Mouse (Mus musculus) embryo, embryonic 10 days (tissue): Measurements from ENCODE around the gene Kcnk4.

Source experiments
- DNase-seq: peaks from one replicate; pipeline ENCODE4 v3.0.0-alpha.2; 2015; ENCODE audit warnings: low spot score

Gene Kcnk4

DNA sequence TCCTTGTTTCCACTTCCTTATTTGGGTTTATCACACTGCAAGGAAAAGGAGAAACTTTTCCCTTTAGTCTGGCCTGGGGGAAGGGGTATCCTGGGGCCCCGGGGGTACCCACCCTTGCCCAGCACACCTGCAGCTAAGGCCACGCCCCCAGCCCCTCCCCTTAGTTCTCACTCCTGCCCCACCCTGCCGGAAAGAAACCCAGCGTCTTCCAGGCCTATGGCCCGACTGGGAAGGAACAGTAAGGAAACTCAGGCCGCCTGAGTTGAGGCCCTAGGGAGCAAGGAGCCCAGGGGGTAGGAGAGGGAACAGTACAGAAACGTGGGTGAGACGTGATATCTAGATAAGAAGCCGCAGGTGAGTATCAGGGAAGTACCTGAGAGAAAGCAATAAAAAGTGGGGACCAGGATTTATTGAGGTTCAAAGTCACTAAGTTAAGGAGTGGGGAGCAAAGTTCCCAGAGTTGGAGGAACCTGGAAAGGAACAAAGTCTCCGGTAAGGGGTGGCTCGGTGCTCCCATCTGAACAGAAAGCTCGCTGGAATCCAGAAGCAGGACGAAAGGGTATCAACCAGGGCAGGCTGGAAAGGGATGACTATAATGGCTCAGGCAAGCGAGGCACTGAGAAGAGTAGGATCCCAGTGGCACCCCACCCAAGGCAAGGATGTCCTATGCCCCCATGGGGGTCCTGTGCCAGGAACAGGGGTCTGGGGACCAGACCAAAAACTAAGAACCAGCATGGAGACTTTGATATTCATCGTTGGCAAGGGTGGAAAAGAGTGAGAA lies 34.4 kb upstream of the Kcnk4 start:
- DNase-seq, result no peak

DNA sequence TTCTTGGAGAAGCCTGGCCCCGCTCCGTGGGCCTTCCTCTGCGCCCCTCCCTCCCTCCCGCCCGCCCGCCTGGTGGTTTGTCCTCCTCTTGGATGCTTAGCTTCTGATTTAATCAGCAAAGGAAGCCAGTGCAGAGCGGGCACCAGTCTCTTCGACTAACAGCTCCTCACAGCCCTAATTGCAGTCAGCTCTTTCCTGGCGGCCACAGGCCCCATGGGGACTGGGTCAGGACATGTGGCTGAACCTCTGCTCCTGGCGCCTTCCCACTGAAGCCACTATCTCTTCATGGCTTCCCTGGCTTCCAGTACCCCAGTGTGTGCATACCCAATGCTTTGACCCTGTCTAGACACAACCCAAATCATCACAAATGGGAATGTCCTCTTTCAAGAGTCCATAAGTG lies 22.1 kb upstream of the Kcnk4 start:
- DNase-seq, result no peak

DNA sequence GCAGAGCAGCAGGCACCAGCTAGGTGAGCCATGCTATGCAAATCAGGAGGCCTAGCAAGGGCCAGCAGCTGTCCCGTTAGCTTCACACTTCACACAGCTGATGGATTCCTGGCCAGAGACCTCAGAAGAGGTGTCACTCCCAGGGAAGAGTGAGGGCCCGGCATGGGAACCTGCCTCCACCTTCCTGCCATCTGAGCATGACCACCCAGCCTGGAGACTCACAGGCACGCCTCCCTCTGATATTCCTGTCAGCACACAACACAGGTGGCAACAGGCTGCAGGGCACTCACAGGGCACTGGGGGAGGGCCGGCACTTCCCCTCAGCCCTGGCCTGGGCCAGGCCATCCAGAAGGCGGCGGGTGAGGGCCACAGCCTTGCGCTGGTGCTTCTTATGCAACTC lies 21.1 kb upstream of the Kcnk4 start:
- no peak for DNase-seq

DNA sequence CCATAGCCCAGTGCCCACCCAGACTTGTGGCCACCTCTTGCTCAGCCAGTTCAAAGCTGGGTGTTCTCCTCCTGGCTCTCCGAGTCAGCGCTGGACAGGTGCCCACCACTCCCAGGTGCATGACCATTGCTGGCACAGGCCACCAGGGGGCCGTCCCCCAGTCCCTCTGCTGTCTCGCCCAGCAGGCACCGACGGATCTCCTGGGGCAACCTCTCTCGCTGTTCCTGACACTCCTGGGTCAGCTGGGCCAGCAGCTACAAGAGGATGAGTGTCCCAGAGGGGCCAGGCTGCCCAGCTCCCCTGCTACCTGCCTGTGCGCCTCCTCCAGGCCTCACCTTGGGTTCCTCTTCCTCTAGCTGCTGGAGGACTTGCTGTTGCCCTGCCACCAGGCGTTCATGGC lies 19.7 kb upstream of the Kcnk4 start:
- no peak for DNase-seq

DNA sequence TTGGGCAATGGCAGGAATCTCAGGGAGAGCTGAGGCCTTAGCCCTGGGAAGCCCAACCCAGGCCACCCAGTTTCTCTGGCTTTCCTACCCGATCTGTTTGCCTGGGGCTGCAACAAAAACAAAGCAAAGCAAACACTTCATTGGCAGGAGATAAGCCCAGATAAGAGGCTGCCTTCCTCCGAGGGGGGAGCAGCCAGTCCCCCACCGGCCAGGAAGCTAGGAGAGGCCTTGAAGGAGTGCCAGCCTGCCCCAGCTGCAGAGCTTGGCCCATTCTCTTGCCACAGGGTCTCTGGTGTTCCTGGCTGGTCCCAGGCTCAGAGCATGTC lies 18.4 kb upstream of the Kcnk4 start:
- no peak for DNase-seq

DNA sequence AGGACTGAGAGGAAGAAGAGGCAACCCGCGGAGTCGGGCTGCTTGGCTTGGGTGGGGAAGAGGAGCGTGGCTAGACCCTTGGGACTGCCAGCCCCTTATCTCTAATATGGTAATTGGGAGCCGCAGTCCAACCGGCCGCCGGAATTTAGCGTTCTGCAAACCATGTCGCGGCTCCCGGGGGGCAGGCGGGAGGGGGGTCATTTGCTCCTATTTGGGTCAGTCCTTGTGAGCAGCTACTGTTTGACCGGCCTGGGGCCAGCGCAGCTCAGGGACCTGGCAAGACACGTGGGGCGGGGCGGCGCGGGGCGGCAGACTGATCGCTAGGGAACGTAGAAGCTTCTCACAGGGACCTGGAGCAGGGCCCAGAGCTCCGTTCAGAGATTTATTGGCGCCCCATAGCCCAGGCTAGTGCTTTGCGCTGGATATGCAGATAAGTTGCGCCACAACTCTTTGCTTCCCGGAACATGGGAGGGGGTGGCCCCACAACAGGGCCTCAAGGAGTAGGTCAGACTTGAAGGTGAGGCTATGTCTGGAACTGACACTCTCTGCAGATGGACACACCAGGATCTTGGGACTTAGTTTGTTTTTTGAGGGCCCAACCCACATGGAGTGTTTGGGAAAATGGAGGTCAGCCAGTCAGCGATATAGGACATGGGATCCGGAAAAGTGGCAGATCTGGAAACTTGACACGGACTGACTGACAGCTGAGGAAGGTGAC lies 17.8 kb upstream of the Kcnk4 start:
- DNase-seq, result peak; percentile 57

DNA sequence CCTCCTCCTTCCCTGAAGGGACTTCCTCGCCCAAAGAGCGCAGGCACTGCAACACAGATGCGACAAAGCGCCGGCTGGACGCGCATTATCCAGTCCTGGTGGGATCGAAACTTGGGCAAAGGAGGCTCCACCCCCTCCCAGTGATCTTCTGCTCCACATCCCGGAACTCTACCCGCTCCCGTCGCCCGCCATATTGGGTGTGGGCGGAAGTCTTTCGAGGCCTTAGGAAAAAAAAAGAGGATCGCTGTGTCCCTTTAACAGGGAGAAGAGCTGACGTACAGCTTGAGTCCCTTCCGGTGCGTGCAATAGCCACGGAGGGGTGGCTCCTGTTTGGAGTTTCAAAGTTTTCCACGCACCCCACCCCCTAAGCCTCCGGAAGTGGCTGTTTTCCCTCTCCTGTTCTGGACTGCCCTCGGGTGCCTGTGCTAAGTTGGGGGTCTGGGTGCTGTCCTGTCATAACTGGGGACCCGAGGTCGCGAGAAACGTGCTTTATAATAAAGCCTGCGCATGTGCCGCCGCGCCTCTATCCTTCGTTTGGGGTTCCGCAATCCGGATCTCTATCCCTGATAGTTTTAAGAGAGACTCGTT lies 17.2 kb upstream of the Kcnk4 start:
- peak; percentile 93 for DNase-seq

DNA sequence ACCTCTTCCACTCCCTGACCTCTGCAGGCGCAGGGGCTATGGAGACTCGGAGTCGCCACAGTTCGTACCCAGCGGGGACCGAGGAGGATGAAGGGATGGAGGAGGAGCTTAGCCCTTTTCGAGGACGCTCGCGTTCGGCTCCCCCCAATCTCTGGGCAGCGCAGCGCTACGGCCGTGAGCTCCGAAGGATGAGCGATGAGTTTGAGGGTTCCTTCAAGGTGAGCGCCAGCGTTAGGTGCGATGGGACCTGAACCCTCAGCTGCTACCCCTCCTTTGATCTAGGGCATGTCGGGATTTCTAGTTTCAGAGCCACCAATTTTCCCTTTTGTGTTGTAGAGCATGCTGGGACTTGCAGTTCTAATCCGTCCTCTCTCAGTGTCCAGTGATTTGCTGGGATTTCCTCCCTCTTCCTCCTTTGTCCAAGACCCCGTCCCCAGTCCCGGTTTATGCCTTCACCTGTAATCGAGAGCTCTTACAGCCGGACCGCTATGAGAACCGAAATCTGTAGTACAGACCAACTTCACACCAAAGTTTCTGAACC lies 16.4 kb upstream of the Kcnk4 start:
- peak; percentile 83 for DNase-seq

DNA sequence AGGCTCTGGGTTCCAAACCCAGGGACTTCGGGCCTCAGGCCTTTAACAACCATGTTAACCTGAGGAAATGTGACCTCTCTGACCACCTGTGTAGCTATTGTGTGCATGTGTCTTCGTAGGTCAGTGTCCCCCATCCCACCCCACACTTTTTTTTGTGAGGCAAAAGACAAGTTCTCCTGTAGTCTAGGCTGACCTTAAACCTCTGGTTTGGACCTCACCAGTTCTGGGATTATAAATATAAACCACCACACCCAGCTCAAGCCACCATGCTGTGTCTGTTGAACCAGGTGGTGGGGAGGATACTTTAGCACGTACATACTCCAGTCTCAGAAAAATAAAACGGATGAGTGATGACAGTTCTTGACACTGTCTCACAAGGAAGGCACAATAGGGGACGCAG lies 15.6 kb upstream of the Kcnk4 start:
- DNase-seq, result no peak

DNA sequence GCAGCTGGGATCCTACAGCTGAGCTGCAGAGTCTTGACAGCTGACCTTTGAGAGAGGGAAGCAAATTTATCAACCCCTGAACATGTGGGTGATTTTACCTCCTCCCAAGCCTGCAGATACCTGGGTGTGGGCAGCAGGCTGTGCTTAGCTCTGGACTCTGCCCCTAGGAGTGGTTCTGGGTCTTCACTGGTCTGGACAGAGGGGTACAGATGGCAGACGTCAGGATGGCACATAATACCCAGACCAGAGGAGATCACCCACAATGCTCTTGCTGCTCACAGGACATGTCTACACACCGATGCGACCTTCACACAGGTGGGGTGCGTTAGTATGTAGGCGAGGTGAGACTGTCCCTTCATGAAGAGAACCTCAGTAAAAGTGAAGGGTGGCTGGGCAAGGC lies 15.2 kb upstream of the Kcnk4 start:
- DNase-seq, result no peak

DNA sequence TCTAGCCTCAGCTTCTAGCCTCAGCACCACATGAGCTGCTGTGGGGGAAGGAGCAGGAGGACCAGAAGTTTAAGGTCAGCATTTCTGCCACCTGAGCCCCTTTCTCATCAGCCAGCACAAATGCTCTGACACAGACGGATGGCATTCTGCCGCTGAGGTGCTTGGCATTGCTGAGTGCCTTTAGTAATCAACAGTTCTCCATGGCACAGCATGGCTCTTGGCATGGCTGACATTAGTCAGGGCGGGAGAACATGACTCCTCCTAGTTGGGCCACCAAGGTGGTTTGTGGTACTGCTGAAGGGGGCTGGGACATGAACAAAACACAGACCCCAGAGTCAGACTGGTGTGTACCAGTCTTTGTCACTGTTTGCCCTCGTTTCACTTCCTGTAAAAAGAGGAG lies 13.9 kb upstream of the Kcnk4 start:
- DNase-seq, result no peak

DNA sequence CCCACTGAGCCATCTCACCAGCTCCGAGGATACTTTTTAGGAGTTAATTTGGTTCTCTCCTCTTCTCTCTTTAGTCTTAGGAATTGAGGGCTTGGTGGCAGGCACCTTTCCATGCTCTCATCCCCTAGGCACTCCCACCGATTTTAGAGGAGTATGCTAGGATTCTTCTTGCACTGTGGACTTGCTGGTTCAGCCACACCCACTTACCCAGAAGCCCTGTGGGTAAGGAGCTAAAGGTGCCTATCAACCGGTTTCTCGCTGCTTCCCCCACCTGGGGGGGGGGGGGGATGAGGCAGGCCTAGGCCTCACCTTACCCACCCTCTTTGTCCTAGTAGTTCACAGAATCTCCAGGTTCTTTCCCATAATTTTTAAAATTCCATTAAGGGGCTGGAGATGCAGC lies 13.4 kb upstream of the Kcnk4 start:
- DNase-seq, result no peak

DNA sequence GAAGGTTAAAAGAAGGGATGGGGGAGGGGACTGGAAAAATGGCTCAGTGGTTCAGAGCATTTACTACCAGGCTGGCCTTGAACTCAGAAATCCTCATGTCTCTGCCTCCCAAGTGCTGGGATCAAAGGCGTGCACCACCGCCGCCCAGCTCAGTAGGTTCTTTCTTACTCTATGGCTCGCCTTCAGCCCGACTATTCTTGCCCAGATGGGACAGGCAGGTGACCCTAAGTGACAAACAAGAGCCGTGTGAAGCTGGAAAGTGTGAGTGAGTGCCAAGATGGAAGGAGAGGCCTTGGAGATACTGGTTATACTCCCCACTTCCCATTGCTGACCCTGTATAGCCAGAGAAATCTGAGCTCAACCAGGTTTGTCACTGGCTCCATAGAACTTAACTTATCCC lies 9.4 kb upstream of the Kcnk4 start:
- no peak for DNase-seq

DNA sequence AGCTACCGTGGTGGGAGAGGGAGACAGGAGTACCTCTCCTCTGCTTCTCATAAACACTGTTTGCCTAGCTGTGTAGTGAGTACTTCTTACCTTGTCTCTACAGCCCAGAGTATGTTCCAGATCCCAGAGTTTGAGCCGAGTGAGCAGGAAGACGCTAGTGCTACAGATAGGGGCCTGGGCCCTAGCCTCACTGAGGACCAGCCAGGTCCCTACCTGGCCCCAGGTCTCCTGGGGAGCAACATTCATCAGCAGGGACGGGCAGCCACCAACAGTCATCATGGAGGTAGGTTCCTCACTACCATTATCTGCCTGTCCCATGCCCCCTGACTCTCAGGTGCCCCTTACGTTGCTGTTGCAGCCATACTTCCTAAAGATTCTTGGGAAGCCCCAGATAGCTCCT lies 8.4 kb upstream of the Kcnk4 start:
- no peak for DNase-seq

DNA sequence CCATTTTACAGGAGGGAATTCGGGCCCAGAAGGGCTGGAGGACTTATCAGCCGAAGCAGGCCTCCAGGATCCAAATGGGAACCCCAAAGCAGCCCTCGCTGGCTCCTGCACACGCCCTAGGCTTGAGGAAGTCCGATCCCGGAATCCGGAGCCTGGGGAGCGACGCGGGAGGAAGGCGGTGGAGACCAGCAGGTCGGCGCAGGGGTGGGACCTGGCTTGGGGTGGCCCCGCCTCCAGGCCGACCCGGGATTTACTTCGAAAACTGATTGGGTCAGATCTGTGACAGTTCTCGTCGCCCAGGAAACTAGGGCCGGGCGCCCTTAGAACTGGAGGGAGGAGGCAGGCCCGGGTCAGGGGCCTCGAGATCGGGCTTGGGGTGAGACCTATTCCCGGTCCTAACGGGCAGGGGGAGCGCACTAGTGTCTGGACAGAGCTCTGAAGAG lies 8.0 kb upstream of the Kcnk4 start, which contains the start of gene Gpr137:
Gene Gpr137, minus strand, starts transcription at position 232 of the 443 bp plus-strand sequence.
- DNase-seq, result peak; percentile 95

DNA sequence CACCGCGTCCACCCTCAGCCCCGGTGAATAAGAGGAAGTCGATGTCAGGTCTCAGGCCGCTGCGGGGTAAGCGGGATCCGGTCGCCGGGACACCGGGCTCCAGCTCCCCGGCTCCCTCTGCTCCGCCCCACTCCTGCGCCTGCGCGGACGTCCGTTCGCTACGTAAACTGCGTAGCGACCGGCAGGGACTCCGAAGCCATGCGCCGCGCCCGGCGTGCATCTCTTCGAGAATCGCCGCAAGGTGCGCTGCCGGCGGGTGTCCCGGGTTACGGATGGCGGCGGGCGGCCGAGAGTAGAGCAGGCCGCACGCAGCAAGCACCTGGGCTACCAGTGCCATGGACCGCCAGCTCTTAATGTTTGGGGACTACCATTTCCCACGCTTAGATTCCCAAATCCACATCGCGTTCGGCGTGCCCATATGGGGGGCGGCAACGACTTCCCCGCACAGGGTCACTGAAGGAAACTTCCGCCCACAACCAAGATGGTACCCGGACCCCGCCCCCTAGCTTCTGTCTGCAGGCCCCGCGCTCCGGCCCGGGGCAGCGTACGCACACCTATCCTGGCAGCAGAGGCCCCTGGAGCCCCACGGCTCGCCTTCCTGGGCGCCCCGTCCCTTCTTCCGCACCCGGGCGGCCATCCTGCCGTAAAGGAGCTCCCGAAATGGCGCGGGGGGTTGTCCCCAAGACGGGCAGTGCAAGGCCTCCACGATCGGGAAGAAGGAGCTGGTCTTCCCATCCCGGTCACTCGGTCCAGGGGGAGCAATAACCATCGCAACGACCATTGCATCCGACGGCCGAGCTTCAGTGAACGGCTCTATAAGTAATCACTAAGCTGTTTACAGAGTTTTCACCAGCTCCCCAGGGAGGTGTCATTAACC lies 7.3 kb upstream of the Kcnk4 start, which contains the start of gene Bad:
Gene Bad, plus strand, starts transcription at position 490 of the 877 bp plus-strand sequence.
- DNase-seq, result peak; percentile 97

DNA sequence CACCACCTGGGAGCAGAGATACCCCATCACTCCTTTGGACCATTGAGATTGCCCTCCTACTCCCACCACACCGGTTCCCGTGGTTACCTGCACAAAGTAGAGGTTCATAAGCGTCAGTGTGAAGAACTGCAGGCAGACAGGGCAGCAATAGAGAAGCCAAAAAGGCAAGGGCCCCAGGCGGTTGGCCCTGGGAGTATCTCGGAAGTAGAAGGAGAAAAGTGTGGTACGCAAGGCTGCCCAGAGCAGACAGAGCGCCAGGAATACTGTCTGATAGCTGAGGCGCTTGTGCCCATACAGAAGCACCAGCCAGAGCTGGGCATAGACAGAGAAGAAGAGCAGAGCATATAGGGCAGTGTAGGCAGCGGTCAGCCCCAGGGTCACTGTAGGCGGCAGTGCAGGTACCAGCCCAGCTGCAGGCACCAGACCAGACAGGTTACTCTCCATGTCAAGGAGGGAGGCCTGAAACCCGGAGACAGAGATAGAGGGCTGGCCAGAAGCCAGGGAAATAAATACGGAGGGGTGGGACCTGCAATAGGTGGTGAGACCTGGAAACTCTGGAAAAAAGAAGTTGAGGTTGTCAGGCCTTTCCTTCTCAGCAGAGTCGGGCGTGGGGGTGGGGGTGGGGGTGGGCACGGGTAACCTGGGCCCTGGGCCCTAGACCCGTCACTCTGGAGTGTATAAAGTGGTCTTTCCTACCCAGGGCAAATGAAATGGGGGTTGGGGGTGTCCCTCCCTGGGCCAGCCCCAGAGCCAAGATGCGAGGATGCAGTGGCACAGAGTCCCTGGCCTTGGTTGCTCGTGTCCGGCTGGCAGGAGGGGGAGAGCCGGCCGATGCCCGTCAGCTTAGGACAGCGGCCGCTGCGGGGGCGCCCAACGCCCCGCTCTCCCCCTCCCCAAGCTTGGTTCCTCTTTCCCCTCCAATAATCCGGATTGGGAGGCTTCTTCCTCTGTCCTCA lies 6.4 kb upstream of the Kcnk4 start:
- no peak for DNase-seq

DNA sequence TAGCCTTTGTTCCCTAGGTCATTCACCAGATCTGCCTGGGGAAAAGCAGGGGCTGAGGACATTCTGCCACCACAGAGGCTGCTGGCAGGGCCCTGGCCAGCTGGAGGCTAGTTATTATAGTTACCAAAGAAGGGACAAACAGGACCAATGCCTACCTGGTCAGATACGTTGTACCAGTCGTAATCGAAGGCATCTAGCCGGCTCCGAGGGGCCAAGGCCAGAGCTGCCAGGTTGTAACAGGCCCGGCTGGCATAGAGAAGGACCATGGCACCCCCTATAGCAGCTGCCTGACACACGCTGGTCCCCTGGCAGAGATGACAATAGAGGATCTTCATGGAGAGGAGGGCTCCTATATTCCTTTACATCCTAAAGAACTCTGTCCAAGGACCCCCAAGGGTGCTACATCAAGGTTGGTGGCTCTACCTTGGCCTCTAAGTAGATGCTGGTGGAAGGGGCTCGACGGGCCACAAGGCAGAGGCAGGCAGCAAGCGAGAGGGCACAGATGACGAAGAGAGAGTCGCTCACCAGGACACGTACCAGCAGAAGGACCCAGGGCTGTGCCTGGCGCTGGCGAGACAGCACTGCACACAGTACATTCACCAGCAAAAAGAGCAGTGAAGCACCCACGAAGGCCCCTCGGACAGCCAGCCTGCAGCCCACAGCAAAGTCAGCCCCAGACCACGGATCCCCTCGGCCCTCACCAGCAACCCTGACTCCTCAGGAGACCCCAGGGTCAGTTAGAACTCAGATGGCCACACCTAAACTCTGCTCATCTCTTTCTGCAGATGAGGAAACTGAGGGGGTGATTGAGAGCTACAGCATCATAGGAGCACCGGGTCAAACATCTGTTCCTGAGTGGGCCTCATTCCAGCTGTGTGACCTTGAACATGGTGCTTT lies 5.0 kb upstream of the Kcnk4 start:
- no peak for DNase-seq

DNA sequence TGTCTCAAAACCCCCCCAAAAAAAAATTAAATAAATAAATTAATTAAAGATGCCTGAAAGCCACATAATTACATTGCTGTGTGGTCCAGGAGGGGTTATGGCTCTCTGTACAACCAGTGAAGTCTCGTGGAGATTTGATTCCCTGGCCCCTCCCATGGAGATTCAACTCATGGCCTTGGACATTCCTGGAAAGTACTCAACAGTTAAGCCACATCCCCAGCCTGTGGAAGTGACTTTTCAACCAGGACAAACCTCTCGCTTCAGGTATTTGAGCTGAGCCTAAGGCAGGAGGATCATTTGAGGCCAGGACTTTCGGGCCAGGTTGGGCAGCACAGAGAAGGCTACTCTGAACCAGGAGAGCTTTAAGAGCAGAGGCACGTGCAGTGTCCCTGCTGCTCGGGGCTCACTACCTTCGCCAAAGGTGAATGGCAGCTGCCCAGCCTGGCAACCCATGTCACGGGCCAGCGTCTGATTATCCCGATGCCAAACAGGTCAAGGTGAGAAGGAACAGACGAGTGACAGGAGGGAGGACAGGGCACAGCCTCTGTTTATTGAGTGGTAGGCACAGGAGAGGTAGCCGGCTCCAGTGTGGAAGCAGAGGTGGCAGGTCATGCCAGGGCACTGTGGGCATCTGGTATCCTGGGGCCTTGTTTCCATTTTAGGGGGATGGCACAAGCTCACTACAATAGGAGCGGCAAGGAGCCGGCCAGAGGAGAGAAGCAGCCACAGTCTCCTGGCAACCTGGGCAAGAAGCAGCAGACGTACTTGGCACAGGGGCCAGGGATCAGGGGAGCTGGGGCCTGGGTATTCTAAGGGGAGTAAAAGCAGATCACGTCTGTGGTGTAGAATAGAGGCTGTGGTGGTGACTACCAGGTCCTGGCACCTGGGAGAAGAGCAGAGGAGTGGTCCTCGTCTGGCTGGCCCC lies 3.5 kb upstream of the Kcnk4 start:
- no peak for DNase-seq
